Mouse (Mus musculus): ENCODE measurements around the gene Hsf2bp. TPM values are rescaled to one million over a fixed set of nuclear protein-coding genes. Genes with fewer than 3 reads are reported as not detected.
"Not testable (repeated sequence)": the region's sequence is repeated elsewhere in the genome, so short reads cannot be mapped to it uniquely, and the experiment has no call there.

Gene Hsf2bp
- 1 to 10 TPM; 2.7 to 2.9 TPM for polyA plus RNA-seq (2017; shearing (Covaris generic))

DNA sequence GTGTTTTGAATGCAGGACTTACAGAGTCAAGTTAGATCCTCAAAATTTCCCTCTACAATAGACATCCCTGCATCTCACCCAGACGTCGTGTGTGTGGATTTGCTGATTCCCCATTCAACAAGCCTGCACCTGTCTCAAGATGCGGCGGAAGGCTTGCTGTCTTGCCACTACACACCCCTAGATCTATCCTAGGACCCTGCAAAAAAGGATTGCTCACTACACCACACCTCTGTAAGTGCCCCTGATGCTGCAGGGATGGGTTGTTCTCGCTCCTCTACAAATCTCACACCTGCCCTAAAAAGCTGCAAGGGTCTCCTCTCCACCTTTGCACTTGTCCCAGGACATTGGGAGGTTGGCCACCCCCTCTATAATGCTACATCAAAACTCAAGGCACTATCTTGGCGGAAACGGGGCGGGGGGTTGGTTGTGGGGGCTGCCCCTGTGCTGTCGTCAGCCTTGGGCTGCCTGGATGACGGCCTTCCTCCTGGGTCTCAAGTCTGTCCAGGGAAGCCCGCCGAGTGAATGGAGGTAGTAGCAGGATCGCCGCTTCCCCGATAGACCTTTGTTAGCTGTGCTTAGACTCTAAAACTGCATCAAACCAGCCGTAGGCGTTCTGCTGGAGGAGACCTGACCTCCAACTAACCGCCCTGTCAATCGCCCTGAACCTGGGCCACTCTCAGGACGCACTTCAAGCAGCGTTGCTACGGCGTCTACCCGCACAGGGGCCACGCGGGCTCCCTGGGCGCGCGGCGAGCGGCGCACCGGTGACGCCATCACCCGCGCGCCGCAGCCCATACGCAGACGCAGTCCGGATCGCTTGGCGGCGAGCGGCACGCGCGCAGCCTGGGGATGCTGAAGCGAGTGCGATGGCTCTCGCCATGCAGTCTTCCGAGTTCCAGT is at the start of gene Hsf2bp, which contains the start of gene Rrp1b:
TSS of gene Hsf2bp (minus strand) at position 741 of the 900 bp plus-strand sequence.
TSS of gene Rrp1b (plus strand) at position 492 of the 900 bp plus-strand sequence.
- ATAC-seq, result peak; percentile 89

DNA sequence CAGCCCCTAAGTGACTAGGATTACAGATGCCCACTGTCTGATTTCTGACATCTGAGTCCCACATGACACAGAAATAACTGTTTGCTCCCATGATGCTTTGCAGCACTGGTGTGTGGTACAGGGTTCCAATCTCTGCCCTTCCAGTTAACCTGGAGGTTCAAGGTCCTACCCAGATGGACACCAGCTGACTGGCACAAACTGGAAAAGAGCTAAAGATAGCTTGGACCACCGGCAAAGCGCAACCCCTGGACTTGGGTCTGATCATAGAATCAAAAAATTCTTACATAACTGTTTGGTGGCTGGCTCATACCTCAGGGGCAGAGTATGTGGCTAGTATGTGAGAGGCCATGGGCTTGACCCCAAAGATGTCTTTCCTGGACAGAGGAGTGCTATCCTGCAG is 47.2 kb upstream of the Hsf2bp start:
- no peak for ATAC-seq

DNA sequence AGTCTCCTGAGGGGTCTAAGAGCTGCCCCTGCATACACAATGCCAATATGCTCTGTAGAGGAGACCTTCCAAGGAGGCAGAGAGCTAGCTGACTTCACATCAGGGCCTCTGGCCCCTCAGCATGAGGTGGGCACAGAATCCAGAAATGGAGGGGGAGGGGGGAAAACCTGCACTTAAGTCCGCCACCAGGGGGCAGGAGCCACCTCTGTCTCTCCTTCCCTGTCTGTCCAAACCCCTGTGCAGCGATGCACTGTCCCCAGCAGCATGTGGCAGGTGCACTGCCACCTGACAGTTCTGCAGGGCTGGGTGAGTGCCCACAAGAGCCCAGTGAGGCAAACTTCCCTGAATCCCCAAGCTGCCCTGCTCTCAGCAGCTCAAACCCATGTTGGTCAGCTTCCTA is 39.0 kb upstream of the Hsf2bp start:
- ATAC-seq, result peak; percentile 45

DNA sequence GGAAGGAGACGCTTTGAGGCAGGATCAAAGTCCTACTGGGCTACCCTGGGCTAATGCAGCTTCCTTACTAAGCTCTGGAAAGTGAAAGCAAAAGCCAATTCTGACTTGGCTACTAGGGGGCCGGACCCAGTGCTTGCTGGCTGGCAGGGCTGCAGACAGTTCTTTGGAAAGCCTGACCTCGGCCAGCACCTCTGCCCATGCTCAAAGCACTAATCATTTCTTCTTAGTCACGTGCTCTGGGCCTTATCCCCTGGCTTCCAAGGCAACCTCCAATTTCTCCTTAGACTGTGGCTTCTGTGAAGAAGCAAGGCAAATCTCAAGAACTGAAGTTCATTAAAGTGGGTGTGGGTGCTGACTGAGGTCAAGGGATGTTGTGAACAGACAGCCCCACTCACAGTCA is 38.5 kb upstream of the Hsf2bp start:
- no peak for ATAC-seq

DNA sequence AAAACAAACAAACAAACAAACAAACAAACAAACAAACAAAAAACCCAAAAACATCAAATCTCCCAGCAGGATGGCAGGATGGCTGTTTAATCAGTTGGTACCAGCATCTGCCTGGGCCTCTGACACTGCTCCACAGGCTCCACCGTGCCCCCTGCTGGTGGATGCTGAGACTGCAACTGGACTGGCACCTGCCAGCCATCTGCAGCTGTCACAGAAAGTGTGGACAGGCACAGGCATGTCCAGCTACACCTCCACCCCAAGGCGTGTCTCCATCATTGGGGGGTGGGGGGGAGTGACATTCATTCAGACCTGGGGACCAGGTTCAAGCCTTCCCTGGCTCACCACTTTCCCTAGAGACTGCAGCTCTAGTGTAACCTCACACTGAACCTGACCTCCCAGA is 37.2 kb upstream of the Hsf2bp start:
- peak; percentile 67 for ATAC-seq

DNA sequence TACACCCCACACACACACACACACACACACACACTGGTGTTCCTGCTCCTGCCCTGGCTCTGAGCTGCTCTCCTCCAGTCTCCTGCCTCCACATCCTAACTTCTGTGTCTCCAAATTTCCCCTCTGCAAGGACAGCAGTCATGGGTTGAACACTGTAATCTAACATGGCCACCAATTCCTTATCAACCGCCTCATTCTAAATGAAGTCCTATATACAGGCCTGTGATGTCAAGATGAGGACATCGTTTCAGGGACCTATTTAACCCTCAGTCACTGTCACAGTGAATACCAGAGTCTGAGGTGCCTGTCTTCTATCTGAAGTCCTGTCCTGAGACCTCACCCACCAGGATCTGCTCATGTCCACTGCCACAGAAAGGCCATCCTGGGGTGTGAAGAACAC is 32.7 kb upstream of the Hsf2bp start:
- ATAC-seq, result no peak

DNA sequence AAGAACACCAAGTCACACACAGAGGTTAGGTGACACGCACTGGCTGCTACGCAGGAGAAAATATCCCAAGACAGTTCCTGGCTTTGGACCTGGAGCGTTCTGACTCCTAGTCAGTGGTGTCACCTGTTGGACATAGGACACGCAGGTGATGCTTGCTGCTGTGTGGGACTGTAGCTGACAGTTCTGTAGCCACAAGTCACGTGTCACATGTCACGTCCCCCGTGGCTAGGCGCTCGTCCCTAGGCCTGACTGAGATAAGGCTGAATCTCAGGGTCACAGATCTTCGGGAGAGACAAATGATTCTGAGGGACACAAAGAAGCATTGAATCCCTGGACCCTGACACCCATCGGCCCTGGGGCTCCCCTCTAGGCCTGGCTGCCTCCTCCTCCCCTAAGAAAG is 32.2 kb upstream of the Hsf2bp start:
- ATAC-seq, result no peak

DNA sequence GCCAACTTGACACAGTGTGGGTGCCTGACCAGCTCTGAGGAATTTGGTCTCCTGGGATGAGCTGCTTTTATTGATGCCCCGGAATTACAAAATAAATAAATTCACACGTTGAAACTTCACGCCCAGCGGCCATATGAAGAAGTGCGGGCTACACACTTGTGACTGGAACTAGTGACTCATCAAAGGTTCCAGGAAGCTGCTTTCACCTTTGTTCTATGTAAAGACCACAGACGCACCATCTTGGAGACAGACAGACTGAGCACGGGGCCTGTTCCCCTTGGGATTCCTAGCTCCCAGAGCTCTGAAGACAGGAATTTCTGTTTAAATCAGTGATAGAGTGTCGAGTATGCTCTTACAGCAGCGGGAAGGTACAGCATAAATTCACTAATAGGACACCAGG is 31.4 kb upstream of the Hsf2bp start:
- ATAC-seq, result peak; percentile 97

DNA sequence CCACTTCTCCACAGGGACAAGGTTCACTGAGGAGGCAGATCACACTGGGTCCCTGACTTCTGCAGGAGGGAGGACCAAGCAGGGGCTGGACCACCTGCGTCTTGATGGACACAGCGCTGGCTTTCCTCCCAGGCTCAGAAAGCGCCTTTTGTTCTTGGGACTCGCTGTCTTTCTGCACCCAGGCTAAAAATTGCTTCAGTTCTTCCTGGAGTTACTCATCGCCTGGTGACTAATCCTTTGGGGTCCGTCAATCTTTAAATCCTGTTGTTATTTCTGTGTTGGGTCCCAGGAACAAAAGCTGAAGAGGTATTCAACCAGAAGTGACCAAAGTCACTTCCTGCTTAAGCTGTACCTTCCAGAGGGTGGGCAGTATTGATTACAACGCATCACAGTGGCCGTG is 28.6 kb upstream of the Hsf2bp start:
- ATAC-seq, result not testable (repeated sequence)

DNA sequence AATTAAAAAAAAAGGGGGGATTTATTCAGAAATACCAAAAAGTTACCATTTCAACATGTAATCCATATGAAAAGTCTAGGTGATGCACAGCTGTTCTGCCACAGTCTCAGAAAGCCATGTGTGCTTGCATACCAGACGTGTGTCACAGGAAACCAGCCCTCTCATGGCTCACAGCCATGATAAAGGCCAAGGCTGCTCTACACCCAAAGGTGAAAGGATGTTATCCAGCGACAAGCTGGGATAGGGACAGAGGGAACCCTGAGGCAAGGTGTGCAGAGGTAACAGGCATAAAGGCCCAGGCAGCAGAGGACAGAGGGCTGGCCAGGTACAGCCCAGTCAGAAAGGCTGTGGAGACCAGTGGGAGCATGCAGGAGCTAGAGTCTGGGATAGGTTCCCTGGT is 27.5 kb upstream of the Hsf2bp start:
- no peak for ATAC-seq

DNA sequence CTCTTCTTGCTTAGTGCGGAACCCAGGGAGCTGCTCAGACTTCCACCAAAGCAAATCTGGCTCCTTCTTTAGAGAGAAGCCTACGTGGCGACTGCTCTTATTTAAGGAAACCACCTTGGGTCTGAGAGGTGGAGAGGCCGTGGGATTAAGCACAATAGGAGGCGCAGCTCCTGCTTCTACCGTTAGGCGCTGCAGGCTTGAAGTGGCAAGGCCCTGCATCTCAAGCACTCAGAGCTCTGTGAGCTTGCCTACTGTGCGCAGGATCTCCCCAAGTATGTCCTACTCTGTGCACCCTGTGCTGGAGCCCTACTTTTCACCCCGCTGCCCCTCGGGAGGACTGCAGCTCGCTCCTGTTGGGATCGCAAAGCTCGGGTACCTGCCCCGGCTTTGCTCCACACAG is 25.1 kb upstream of the Hsf2bp start:
- no peak for ATAC-seq

DNA sequence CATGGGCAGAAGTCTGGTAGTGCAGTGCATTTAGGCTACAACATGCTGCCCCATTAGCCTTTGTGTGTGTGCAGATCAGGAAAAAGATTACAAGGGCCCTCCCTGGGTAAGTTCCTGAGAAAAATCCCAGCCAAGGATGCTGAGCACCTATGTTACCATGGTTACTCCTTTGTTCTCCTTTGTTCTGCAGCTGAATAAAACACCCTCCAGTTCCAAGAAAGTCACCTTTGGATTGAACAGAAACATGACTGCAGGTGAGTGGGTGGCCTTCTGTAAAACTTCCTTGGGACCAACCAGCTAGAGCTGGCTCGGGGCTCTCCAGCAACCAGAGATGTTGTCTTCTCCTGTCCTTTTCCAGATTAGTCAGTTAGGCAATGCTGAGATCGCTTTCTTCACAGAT is 22.9 kb upstream of the Hsf2bp start:
- no peak for ATAC-seq

DNA sequence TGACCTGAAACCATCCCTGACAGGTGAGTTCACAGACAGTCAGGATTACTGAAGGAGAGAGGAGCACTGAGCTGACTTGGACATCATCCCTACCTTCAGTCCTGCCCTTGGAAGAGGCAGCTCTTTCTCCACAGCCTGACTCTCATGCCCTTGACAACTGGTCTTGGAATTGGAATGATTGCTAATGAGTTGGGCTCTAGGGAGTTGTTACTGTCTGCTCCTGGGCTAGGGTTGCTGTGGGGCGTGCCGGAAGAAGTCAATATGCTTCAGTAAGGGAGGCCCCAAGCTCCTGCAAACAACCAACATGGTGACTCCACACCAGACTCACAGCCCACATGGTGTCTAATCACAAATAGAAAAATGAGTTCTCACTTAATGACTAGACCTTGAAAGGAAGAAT is 21.7 kb upstream of the Hsf2bp start:
- ATAC-seq, result no peak

DNA sequence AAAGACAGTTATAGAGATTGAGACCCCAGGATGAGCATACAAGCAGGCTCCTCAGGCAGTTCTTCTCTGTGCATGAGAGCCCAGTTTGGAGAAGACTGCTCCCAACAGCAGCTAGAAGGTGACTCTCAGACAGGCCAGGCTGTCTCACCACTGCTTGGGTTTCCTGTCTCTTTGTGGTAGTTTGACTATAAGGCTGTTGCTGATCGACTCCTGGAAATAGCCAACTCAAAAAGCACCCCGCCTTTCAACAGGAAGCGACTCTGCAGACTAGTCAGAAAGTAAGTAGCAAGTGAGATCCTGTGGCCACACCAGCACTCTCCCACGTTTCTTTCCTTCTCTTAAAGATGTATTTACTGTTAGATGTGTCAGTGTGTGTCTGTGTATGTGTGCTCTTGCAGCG is 17.5 kb upstream of the Hsf2bp start:
- ATAC-seq, result peak; percentile 97

DNA sequence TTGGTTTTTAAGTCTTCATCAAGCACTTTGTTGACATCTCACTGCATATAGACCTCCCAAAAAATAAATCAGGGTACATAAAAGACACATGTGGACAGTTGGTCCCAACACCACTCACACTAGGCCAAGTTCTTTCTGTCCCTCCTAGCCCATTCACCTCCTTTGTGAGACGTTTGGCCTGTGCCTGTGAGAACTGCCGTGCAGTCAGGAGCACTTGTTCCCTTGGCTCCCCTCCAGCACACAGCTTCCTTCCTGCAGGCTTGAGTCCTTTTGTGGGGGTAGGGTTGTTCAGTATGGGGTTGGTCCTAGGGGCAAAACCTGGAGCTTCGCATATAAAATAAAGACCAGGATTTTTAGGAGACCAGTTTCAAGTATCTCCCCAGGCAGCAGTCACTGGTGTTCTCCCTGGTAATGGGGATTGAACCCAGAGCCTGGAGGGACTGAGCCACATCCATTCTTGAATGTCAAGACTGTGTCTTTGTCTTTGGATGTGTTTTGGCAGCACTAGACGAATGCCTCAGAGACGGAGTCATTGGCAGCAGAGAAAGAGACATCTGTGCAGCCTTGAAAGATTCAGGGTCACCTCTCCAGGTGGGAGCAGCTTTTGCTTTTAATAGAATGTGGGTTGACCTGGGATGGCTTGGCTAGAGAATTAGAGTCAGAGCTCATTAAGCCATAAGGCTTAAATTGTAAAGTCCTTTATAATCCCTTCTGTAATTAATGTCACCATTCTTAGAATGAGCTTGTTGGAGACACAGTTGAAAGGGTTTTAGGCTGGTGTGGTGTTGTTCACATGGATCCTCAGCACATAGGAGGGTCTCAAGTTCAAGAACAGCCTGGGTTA is 16.3 kb upstream of the Hsf2bp start:
- no peak for ATAC-seq

DNA sequence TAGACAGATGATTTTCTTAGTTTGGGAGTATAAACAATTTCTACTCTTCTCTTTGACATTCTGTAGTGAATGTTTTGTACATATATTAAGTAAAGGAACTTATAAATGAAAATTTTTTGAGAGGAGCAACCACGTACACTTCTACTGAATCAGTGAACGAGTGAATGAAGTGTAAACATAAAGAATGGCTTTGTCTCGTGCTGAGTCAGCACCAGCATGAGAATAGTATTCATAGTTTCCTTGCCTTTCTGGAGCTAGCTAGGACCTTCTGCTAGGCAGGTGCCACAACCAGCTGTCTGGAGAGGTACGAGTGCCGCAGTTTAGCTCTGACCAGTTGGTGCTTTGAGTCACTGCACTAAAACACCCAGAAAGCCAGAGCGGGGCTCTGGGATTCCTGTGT is 14.5 kb upstream of the Hsf2bp start:
- ATAC-seq, result no peak

DNA sequence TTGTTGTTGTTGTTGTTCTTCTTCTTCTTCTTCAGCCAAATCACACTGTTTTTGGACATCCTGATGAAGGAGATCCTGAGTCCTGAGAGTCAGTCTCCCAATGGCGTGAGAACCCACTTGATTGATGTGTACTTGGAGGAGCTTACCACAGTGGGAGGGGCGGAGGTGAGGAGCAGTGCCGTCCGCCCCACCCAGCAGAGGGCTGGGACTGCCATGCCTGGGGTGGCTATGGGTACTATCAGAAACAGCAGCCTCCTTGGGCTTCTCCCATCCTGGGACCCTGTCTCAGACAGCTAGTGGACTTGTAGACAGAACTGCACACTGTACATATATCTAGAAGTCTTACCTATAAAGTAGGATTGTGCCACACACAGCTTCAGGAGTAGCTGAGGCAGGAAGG is 13.8 kb upstream of the Hsf2bp start:
- no peak for ATAC-seq

DNA sequence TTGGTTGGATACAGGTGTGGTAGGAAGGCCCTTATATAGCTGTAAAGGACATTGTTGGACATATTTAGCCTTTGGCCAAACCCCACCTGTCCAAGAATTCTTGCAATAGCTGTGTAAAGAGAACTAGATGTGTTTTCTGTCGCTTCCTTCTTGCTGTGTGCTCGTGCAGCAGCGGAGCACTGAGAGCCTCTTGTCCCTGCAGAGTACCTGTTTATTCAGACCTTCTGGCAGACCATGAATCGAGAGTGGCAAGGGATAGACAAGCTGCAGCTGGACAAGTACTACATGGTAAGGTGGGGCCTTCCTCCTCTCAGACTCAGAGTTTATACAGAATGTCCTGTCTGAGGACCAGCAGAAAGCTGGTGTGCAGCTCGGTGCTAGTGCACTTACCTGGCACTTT is 12.2 kb upstream of the Hsf2bp start:
- ATAC-seq, result no peak

DNA sequence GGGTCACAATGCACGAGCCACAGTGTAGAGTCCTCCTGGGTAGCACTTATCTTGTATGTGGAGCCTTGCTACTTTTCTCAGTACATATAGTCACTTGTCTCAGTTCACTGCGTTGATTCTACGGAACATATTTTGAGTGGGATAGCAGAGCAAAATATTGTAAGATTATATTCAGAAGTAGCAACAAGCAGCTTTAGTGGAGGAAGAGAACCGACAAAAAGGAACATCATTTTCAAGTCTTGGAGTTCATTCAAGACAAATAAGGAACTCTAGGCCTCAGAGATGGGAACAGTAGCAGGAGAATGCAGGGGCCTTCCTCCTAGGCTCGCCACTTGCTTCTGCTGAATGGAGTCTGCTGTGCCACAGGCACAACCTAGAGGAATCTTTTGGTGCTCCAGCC is 10.4 kb upstream of the Hsf2bp start:
- no peak for ATAC-seq

DNA sequence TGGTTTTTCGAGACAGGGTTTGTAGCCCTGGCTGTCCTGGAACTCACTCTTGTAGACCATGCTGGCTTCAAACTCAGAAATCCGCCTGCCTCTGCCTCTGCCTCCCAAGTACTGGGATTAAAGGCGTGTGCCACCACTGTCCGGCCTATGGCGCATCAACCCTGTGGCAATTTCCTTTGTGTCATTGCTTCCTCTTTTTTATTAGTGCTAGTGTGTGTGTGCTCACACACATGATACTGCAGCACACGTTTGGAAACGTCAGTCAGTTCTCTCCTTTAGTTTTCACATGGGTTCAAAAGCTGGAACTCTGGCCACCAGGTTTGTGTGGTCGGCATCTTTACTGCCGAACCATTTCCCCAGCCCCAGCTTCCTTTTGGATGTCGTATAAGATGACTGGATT is 4.1 kb upstream of the Hsf2bp start:
- no peak for ATAC-seq

DNA sequence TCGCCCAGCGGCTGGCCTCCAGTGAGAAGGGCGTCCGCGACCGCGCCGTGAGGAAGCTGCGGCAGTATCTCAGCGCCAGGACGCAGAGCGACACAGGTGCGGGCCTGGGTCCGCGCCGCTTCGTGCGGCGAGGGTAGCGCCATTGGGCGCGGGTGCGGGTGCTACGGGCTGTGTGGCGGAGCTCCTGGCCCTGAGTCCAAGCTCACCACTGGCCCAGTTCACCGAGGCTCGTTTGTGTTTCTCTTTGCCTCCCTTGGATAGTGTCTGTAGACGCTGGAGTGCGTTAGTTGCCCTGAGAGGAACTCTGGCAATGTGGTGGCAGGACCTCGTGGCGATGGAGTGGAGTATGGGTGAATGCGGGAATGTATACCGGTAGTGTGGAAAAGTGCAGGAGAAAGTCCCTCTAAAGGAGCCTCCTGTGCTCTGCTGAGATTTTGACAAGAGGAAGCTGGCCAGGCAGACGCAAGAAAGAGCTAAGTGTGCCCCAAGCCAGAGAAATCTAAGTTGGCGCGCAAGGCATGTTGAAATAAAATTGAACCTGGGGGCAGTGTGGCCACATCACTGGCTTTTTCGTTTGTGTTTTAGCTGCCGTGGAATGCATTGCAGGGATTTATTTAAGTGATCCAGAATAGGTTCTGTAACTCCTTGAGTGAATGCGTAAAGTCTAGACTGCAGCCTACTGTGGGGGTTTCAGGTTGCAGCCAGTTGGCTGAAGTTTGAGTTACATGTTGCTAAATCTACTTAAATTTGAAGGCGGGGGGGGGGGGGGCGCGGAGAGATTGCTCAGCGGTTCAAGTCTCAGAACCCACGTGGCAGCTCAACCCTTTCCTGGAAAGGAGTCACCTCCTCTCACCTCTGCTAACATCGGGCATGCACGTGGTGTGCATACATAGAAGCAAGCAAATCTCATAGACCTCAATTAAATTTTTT is 625 bp upstream of the Hsf2bp start:
- ATAC-seq, result peak; percentile 34

DNA sequence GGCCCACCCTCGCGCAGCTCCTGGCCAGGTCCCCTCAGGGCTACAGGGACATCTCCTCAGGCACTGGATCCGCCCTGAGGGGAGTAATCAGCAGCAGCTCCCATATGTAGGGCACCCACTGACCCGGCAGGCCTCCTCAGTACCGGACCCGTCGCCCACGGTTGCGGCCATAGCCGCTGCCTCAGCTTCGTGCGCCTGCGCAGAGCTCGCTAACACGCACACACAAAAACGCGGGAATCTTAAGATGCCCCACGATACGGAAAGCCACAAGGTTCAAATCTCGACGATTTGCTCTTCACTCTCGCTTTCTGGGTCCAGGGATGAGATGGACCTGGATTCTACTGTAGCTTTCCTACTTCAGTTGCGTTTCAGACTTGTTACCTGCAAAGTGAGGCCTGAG is 1.8 kb downstream of the Hsf2bp start:
- no peak for ATAC-seq

DNA sequence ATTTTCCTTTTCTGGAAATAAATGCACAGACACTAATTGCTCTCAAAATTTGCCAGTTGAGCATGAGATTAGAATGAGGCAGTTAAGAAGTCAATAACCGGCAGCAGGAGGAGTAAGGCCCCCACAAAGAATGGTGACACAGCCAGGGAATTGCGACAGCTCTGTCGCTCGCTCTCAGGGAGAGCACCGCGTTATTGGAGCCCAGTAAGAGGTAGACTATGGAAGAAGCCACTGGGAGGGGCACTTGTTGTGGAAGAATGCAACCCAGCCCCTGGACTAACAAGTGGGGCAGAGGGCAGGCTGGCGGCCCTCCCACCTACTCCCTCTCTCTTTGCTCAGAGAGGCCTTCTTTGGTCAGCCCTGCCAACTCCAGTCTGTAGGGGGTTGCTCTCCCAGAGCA is 4.5 kb downstream of the Hsf2bp start:
- ATAC-seq, result no peak
